Mouse (Mus musculus): Measurements from ENCODE around the gene Ttc28. TPM values are rescaled to one million over a fixed set of nuclear protein-coding genes. Genes with fewer than 3 reads are reported as not detected.

Gene Ttc28
- polyA plus RNA-seq, 1 experiment = 5.5 TPM

DNA sequence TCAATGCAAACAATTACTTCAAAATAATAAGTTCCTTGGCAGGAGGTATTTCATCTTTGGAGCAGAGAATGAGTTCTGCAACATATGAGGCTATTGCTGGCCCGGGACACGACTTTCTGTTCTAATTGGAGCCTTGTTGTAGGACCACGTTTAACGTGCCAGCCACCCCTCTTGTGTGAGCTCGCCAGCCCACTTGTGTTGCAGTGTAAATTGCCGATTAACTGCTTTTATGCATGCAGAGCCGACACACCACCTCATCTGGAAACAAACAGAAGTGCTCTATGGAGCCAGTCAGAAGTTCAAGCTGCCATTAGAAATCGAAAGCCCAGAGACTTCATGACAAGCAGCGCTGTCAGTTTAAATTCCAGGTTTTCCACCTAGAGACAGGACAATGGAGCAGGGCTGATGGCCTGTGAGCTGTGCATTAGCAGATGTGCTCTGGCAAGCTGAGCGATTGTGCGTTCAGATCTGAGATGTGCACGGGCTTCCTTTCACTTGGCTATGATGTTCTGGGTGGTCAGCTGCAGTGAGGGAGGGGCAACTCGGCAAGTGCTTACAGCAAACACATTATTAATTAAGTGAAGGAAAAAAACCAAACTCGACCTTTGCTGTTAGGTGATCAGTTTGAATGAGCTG, 167.4 kb downstream of the Ttc28 start:
- H3K4me1 ChIP-seq (ENCODE audit: control insufficient read depth, insufficient read depth, low read length) = peaks cover 36% of the 10 kb centered on the region
- no peak overlapping the region for H3K4me3 ChIP-seq (replicated peaks; ENCODE audit: insufficient read depth, low read depth, low read length)
- TF ChIP-seq POLR2A (IDR thresholded peaks at IDR 0.05; ENCODE audit: borderline replicate concordance, insufficient read depth, low read length) (no peak), CTCF (IDR thresholded peaks at IDR 0.05; ENCODE audit: borderline replicate concordance, insufficient read depth, low read depth, low read length) (no peak)
- 79% methylated on average over 14 of the region's 14 CpGs for WGBS
- H3K27ac ChIP-seq (ENCODE audit: insufficient read depth, low read length) = no peak overlapping the region
- no peaks in the 10 kb centered on the region for H3K27me3 ChIP-seq (ENCODE audit: control insufficient read depth, insufficient read depth, low read length)
- DNase-seq = no peak

DNA sequence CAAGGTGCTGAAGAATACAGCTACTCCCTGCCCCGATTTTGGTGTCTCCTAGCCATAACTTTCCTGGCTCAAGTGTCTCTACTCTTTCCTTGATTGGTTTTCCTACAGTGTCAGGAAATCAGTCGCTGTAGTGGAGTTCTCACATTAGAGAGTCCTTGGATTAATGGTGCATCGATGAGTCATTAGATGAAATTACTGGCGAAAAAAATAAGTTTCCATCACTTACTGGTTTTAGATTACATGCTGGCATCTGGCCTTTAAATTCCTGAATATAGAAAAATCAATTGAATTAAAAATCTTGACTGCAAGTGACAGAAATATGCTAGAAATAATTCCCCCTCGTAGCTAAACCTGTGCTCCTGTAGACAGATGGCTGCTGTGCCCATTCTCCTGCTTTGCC, 168.4 kb downstream of the Ttc28 start:
- peaks cover 36% of the 10 kb centered on the region for H3K4me1 ChIP-seq (ENCODE audit: control insufficient read depth, insufficient read depth, low read length)
- no peak for DNase-seq
- no peak overlapping the region for H3K4me3 ChIP-seq (replicated peaks; ENCODE audit: insufficient read depth, low read depth, low read length)
- TF ChIP-seq CTCF (IDR thresholded peaks at IDR 0.05; ENCODE audit: borderline replicate concordance, insufficient read depth, low read depth, low read length) = no peak
- no peak for TF ChIP-seq POLR2A (IDR thresholded peaks at IDR 0.05; ENCODE audit: borderline replicate concordance, insufficient read depth, low read length)
- 72% methylated on average over 5 of the region's 5 CpGs for WGBS
- no peaks in the 10 kb centered on the region for H3K27me3 ChIP-seq (ENCODE audit: control insufficient read depth, insufficient read depth, low read length)
- H3K27ac ChIP-seq (ENCODE audit: insufficient read depth, low read length) = no peak overlapping the region

DNA sequence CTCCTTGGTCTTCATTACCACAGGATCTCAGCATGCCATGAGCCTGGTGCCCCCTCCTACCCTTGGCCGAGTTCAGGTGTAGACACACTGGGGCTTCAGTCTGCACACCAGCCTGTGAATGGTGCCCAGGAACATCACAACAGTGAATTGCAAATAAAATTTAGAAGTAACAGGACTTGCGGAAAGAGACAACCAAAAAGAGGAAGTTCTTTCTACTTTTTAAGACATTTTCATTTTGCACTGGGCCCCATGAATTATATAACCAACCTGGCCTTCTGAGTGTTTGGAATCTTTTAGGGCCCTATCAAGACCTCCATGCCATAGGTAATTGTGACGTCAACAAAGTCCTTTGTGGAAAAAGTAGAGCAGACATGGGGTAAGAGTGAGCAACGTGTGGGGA, 170.0 kb downstream of the Ttc28 start:
- TF ChIP-seq CTCF (IDR thresholded peaks at IDR 0.05; ENCODE audit: borderline replicate concordance, insufficient read depth, low read depth, low read length) = no peak
- no peak for TF ChIP-seq POLR2A (IDR thresholded peaks at IDR 0.05; ENCODE audit: borderline replicate concordance, insufficient read depth, low read length)
- 86% methylated on average over 4 of the region's 4 CpGs for WGBS
- H3K27ac ChIP-seq (ENCODE audit: insufficient read depth, low read length) = no peak overlapping the region
- H3K4me1 ChIP-seq (ENCODE audit: control insufficient read depth, insufficient read depth, low read length) = peaks cover 29% of the 10 kb centered on the region
- no peaks in the 10 kb centered on the region for H3K27me3 ChIP-seq (ENCODE audit: control insufficient read depth, insufficient read depth, low read length)
- H3K4me3 ChIP-seq (replicated peaks; ENCODE audit: insufficient read depth, low read depth, low read length) = no peak overlapping the region
- DNase-seq = no peak

DNA sequence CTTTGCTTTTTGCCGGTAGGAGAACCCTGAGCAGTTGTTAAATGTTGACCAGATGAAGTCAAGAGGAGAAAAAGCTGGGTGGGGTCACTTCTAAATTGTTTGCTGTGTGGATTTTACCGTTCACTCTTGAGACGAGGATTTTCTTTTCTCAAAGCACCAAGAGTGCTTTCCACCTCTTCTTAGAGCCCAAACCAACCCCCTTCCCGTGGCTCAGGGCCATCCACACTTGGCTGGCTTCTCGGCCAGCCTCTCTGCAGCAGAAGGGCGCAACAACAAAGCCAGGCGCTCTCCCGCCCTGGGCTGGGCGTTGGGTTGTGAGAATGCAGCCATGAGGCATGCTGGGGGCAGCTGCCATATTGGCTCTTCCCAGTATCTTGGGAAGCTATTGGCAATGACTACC, 170.5 kb downstream of the Ttc28 start:
- WGBS = 10% methylated on average over 9 of the region's 9 CpGs
- DNase-seq = peak; percentile 55 to 69
- Histone ChIP-seq H3K27ac (ENCODE audit: insufficient read depth, low read length) (no peak overlapping the region), H3K27me3 (ENCODE audit: control insufficient read depth, insufficient read depth, low read length) (no peaks in the 10 kb centered on the region), H3K4me1 (ENCODE audit: control insufficient read depth, insufficient read depth, low read length) (peaks cover 26% of the 10 kb centered on the region; the same call in 1 of the 2 replicates), H3K4me3 (replicated peaks; ENCODE audit: insufficient read depth, low read depth, low read length) (no peak overlapping the region)
- TF ChIP-seq POLR2A (IDR thresholded peaks at IDR 0.05; ENCODE audit: borderline replicate concordance, insufficient read depth, low read length) (no peak), CTCF (IDR thresholded peaks at IDR 0.05; ENCODE audit: borderline replicate concordance, insufficient read depth, low read depth, low read length) (no peak)

DNA sequence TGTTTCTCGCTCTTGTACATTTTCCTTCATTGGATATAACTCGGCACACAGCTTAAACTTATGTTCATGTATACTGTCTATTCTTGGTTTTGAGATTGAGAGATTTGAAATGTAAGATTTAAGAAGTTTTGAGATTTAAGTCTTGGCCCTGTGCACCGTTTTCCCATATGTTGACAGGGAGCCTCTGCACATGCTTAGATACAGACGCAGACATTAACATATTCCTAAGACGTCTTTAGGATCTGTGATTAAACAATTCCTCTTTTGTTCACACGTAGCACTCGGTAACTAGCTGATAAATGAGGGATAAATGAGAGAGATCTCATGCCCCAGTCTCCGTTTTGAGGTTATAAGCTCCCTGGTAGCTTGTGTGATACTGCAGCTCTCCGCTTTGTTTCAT, 174.8 kb downstream of the Ttc28 start:
- Histone ChIP-seq H3K4me1 (ENCODE audit: control insufficient read depth, insufficient read depth, low read length) (peaks cover 20% of the 10 kb centered on the region), H3K27ac (ENCODE audit: insufficient read depth, low read length) (no peak overlapping the region), H3K4me3 (replicated peaks; ENCODE audit: insufficient read depth, low read depth, low read length) (no peak overlapping the region), H3K27me3 (ENCODE audit: control insufficient read depth, insufficient read depth, low read length) (no peaks in the 10 kb centered on the region)
- TF ChIP-seq CTCF (IDR thresholded peaks at IDR 0.05; ENCODE audit: borderline replicate concordance, insufficient read depth, low read depth, low read length) (no peak), POLR2A (IDR thresholded peaks at IDR 0.05; ENCODE audit: borderline replicate concordance, insufficient read depth, low read length) (no peak)
- 90% methylated on average over 9 of the region's 9 CpGs for WGBS
- no peak for DNase-seq

DNA sequence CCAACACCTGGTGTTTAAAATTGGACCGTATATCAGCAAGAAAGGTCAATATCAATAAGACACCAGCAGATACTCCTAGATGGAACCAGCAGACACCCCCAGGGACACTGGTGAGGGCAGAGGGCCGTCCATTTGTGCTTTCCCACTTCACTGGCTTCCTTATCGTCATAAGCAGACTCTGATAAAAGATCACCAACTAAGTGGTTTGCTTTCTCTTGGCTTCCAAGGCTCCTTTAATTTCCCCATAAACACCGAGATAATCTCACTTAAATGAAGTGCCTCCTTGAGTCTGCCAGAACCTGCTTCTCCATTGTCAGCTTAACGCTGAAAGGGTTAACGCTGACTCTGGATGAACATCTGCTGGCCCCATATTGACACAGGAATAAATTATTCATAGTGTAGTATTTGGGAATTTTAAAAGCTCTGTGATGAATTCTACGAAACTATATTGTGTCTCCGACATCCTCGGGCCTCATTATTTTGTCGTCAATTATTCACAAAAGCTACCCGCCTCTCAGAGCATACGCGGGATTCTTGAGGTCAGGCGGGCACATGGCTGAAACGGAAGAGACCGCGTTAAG, 175.3 kb downstream of the Ttc28 start:
- Histone ChIP-seq H3K4me1 (ENCODE audit: control insufficient read depth, insufficient read depth, low read length) (peaks cover 19% of the 10 kb centered on the region), H3K4me3 (replicated peaks; ENCODE audit: insufficient read depth, low read depth, low read length) (no peak overlapping the region), H3K27me3 (ENCODE audit: control insufficient read depth, insufficient read depth, low read length) (no peaks in the 10 kb centered on the region), H3K27ac (ENCODE audit: insufficient read depth, low read length) (no peak overlapping the region)
- no peak for TF ChIP-seq POLR2A (IDR thresholded peaks at IDR 0.05; ENCODE audit: borderline replicate concordance, insufficient read depth, low read length)
- DNase-seq = no peak
- WGBS = 75% methylated on average over 17 of the region's 17 CpGs

DNA sequence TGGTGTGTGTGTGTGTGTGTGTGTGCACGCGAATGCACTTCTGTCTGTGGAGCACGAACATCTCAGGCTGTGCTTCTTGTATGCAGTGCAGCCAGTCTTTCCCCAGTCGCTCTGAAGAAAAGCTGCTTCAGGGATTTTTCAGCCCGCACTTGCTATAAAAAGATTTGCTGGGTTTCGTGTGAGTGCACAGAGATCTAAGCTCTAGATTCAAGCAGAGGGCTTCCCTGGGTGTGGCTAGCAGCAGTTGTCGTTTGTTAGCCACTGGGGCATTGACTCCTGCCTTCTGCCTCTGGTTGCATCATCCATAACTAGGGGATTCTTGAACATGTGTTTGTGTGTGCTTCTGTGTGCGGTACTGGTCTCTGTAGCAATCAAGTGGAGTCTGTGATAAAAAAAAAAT, 175.9 kb downstream of the Ttc28 start:
- WGBS = 79% methylated on average over 8 of the region's 8 CpGs
- H3K27ac ChIP-seq (ENCODE audit: insufficient read depth, low read length) = no peak overlapping the region
- TF ChIP-seq POLR2A (IDR thresholded peaks at IDR 0.05; ENCODE audit: borderline replicate concordance, insufficient read depth, low read length) = no peak
- TF ChIP-seq CTCF (IDR thresholded peaks at IDR 0.05; ENCODE audit: borderline replicate concordance, insufficient read depth, low read depth, low read length) = no peak
- H3K4me3 ChIP-seq (replicated peaks; ENCODE audit: insufficient read depth, low read depth, low read length) = no peak overlapping the region
- H3K27me3 ChIP-seq (ENCODE audit: control insufficient read depth, insufficient read depth, low read length) = no peaks in the 10 kb centered on the region
- no peak for DNase-seq
- H3K4me1 ChIP-seq (ENCODE audit: control insufficient read depth, insufficient read depth, low read length) = peaks cover 19% of the 10 kb centered on the region

DNA sequence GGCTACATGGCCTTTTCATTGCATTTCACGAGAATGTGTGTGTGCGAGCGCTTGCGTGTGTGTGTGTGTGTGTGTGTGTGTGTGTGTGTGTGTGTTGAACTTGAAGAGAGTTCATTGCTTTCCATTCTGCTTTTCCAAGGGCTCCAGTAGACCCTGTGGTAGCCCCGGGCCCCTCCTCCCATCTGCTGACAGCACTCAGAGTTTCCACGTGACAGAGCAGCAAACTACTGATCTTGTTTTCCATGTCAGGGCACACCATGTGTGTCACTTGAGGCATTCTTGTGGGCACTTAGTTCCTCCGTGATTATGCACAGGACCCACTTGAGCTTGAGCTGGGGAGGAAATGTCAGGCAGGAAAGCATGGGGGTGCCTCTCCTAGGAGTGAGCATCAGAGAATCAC, 177.5 kb downstream of the Ttc28 start:
- H3K4me3 ChIP-seq (replicated peaks; ENCODE audit: insufficient read depth, low read depth, low read length) = no peak overlapping the region
- TF ChIP-seq CTCF (IDR thresholded peaks at IDR 0.05; ENCODE audit: borderline replicate concordance, insufficient read depth, low read depth, low read length) = no peak
- no peak for TF ChIP-seq POLR2A (IDR thresholded peaks at IDR 0.05; ENCODE audit: borderline replicate concordance, insufficient read depth, low read length)
- H3K27ac ChIP-seq (ENCODE audit: insufficient read depth, low read length) = no peak overlapping the region
- H3K27me3 ChIP-seq (ENCODE audit: control insufficient read depth, insufficient read depth, low read length) = no peaks in the 10 kb centered on the region
- 79% methylated on average over 7 of the region's 7 CpGs for WGBS
- H3K4me1 ChIP-seq (ENCODE audit: control insufficient read depth, insufficient read depth, low read length) = peaks cover 17% of the 10 kb centered on the region
- DNase-seq = no peak
